Mouse (Mus musculus): ENCODE measurements at regions not wholly inside any gene's neighbourhood (a gene's known extent, or its start where the extent isn't known, plus 50 kb on each side); places are given as distances from the start of the nearest gene placed in this dataset.
"Not testable (repeated sequence)": the region's sequence is repeated elsewhere in the genome, so short reads cannot be mapped to it uniquely, and the experiment has no call there.

GRCm38 (mm10) chr13:6921691-6922356 is 273.2 kb upstream of the Pfkp start:
- Histone ChIP-seq H3K4me1 (ENCODE audit: insufficient read depth, low read length) (no peaks in the 10 kb centered on the region), H3K4me2 (replicated peaks; ENCODE audit: low read depth, low read length) (no peak overlapping the region), H3K27ac (ENCODE audit: low read length) (no peak overlapping the region), H3K36me3 (ENCODE audit: insufficient read depth, low read length) (no peaks in the 10 kb centered on the region), H3K9me3 (ENCODE audit: low read length) (no peaks in the 10 kb centered on the region), H3K9ac (replicated peaks; ENCODE audit: low read length) (no peak overlapping the region), H3K27me3 (ENCODE audit: insufficient read depth, low read length) (no peaks in the 10 kb centered on the region), H3K4me3 (ENCODE audit: low read length) (no peak overlapping the region)
- ATAC-seq (ENCODE audit: low FRiP score, low TSS enrichment): no peak
- WGBS: 48% methylated on average over 6 of the region's 6 CpGs

GRCm38 (mm10) chr13:6906000-6906399 is 257.4 kb upstream of the Pfkp start:
- Histone ChIP-seq H3K9me3 (ENCODE audit: low read length) (no peaks in the 10 kb centered on the region), H3K4me2 (replicated peaks; ENCODE audit: low read depth, low read length) (no peak overlapping the region), H3K9ac (replicated peaks; ENCODE audit: low read length) (no peak overlapping the region), H3K27ac (ENCODE audit: low read length) (no peak overlapping the region), H3K4me1 (ENCODE audit: insufficient read depth, low read length) (no peaks in the 10 kb centered on the region), H3K27me3 (ENCODE audit: insufficient read depth, low read length) (no peaks in the 10 kb centered on the region), H3K4me3 (ENCODE audit: low read length) (no peak overlapping the region), H3K36me3 (ENCODE audit: insufficient read depth, low read length) (no peaks in the 10 kb centered on the region)
- no peak for ATAC-seq (ENCODE audit: low FRiP score, low TSS enrichment)

GRCm38 (mm10) chr13:6901682-6902081 is 253.1 kb upstream of the Pfkp start:
- Histone ChIP-seq H3K4me2 (replicated peaks; ENCODE audit: low read depth, low read length) (no peak overlapping the region), H3K27ac (ENCODE audit: low read length) (no peak overlapping the region), H3K36me3 (ENCODE audit: insufficient read depth, low read length) (no peaks in the 10 kb centered on the region), H3K9ac (replicated peaks; ENCODE audit: low read length) (no peak overlapping the region), H3K4me3 (ENCODE audit: low read length) (no peak overlapping the region), H3K27me3 (ENCODE audit: insufficient read depth, low read length) (no peaks in the 10 kb centered on the region), H3K4me1 (ENCODE audit: insufficient read depth, low read length) (no peaks in the 10 kb centered on the region), H3K9me3 (ENCODE audit: low read length) (no peaks in the 10 kb centered on the region)
- whole genome bisulfite sequencing: 46% methylated on average over 2 of the region's 2 CpGs
- no peak for ATAC-seq (ENCODE audit: low FRiP score, low TSS enrichment)

DNA sequence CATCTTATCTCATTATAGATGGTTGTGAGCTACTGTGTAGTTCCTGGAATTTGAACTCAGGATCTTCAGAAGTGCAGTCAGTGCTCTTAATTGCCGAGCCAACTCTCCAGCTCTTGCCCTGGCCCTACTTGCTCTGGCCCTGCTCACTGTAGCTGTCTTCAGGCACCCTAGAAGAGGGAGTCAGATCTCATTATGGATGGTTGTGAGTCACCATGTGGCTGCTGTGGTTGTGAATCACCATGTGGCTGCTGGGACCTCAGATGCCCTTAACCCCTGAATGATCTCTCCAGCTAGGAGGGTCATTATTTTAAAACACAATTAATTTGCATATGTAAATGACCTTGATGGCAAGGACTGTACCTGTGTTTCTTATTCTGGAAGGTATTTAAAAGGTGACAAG is 249.1 kb upstream of the Pfkp start:
- no peaks in the 10 kb centered on the region for H3K36me3 ChIP-seq (ENCODE audit: insufficient read depth, low read length)
- H3K27me3 ChIP-seq (ENCODE audit: insufficient read depth, low read length): no peaks in the 10 kb centered on the region
- no peak overlapping the region for H3K4me3 ChIP-seq (ENCODE audit: low read length)
- no peaks in the 10 kb centered on the region for H3K9me3 ChIP-seq (ENCODE audit: low read length)
- H3K4me2 ChIP-seq (replicated peaks; ENCODE audit: low read depth, low read length): no peak overlapping the region
- no peak overlapping the region for H3K9ac ChIP-seq (replicated peaks; ENCODE audit: low read length)
- WGBS: 46% methylated on average over 1 of the region's 1 CpGs
- H3K4me1 ChIP-seq (ENCODE audit: insufficient read depth, low read length): no peaks in the 10 kb centered on the region
- H3K27ac ChIP-seq (ENCODE audit: low read length): no peak overlapping the region
- ATAC-seq (ENCODE audit: low FRiP score, low TSS enrichment): no peak

GRCm38 (mm10) chr13:6891458-6892076 is 243.0 kb upstream of the Pfkp start:
- ATAC-seq (ENCODE audit: low FRiP score, low TSS enrichment): peak; percentile 77; the same call in 1 of the 2 replicates

DNA sequence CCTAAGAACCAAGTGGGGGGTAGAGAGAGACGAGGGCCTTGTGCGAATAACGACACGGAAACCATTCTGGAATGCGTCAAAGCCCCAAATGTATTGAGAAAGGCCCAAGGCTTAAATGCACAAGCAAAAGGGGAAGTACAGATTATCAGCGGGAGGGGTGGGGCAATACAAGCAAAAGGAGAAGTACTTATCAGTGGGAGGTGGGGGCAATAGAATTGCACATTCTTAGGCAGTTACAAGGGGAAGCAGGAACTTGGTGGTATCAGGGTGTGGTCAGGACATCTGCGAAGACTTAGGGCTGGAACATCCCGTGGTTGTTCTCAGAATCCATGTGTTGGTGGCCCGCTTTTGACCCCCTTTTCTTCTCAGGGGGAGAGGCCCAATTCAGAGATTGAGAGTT is 240.9 kb upstream of the Pfkp start:
- H3K9ac ChIP-seq (replicated peaks; ENCODE audit: low read length); H3K27me3 ChIP-seq (ENCODE audit: insufficient read depth, low read length); H3K4me3 ChIP-seq (ENCODE audit: low read length); H3K9me3 ChIP-seq (ENCODE audit: low read length); ATAC-seq (ENCODE audit: low FRiP score, low TSS enrichment); H3K36me3 ChIP-seq (ENCODE audit: insufficient read depth, low read length); H3K4me2 ChIP-seq (replicated peaks; ENCODE audit: low read depth, low read length); H3K27ac ChIP-seq (ENCODE audit: low read length); H3K4me1 ChIP-seq (ENCODE audit: insufficient read depth, low read length): not testable (repeated sequence)
- WGBS: 93% methylated on average over 9 of the region's 9 CpGs

More at GRCm38 (mm10) chr13:6891458-6892076, 243.0 kb upstream of the Pfkp start:
- no peak overlapping the region for H3K4me2 ChIP-seq (replicated peaks; ENCODE audit: low read depth, low read length)
- H3K4me3 ChIP-seq (ENCODE audit: low read length): no peak overlapping the region
- WGBS: 15% methylated on average over 5 of the region's 5 CpGs
- H3K9me3 ChIP-seq (ENCODE audit: low read length): no peaks in the 10 kb centered on the region
- H3K4me1 ChIP-seq (ENCODE audit: insufficient read depth, low read length): no peaks in the 10 kb centered on the region
- no peak overlapping the region for H3K27ac ChIP-seq (ENCODE audit: low read length)
- no peaks in the 10 kb centered on the region for H3K27me3 ChIP-seq (ENCODE audit: insufficient read depth, low read length)
- H3K9ac ChIP-seq (replicated peaks; ENCODE audit: low read length): no peak overlapping the region
- no peaks in the 10 kb centered on the region for H3K36me3 ChIP-seq (ENCODE audit: insufficient read depth, low read length)

DNA sequence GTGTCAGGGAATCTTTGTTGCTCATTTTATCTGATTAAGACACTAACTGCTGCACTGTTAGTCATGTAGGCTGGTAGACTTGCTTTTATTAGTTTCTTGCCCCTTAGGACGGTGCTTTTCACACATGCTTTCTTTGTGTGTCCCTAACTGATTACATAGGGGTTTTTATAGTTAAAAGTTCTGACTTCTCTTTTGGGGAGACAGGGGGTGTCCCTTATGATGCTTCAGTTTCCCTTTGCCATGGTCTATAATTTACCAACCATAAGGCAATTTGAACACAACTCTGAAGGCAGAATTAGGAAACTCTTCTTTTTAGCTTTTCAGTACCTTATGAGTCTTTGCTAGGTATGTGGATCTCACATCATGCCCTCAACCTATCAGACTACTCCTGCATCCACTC is 239.8 kb upstream of the Pfkp start:
- no peaks in the 10 kb centered on the region for H3K4me1 ChIP-seq (ENCODE audit: insufficient read depth, low read length)
- no peak overlapping the region for H3K4me3 ChIP-seq (ENCODE audit: low read length)
- no peaks in the 10 kb centered on the region for H3K27me3 ChIP-seq (ENCODE audit: insufficient read depth, low read length)
- H3K36me3 ChIP-seq (ENCODE audit: insufficient read depth, low read length): no peaks in the 10 kb centered on the region
- no peak for ATAC-seq (ENCODE audit: low FRiP score, low TSS enrichment)
- WGBS: 96% methylated on average over 1 of the region's 1 CpGs
- no peak overlapping the region for H3K9ac ChIP-seq (replicated peaks; ENCODE audit: low read length)
- H3K4me2 ChIP-seq (replicated peaks; ENCODE audit: low read depth, low read length): no peak overlapping the region
- H3K9me3 ChIP-seq (ENCODE audit: low read length): no peaks in the 10 kb centered on the region
- no peak overlapping the region for H3K27ac ChIP-seq (ENCODE audit: low read length)

GRCm38 (mm10) chr13:6877018-6877901 is 228.7 kb upstream of the Pfkp start:
- ATAC-seq (ENCODE audit: low FRiP score, low TSS enrichment): no peak
- WGBS: 94% methylated on average over 5 of the region's 5 CpGs
- Histone ChIP-seq H3K27me3 (ENCODE audit: insufficient read depth, low read length) (no peaks in the 10 kb centered on the region), H3K4me3 (ENCODE audit: low read length) (no peak overlapping the region), H3K4me2 (replicated peaks; ENCODE audit: low read depth, low read length) (no peak overlapping the region), H3K9ac (replicated peaks; ENCODE audit: low read length) (no peak overlapping the region), H3K4me1 (ENCODE audit: insufficient read depth, low read length) (no peaks in the 10 kb centered on the region), H3K27ac (ENCODE audit: low read length) (no peak overlapping the region), H3K36me3 (ENCODE audit: insufficient read depth, low read length) (no peaks in the 10 kb centered on the region), H3K9me3 (ENCODE audit: low read length) (no peaks in the 10 kb centered on the region)

GRCm38 (mm10) chr13:6862186-6862585 is 213.6 kb upstream of the Pfkp start:
- no peak for ATAC-seq (ENCODE audit: low FRiP score, low TSS enrichment)
- no peak overlapping the region for H3K4me3 ChIP-seq (ENCODE audit: low read length)
- H3K27ac ChIP-seq (ENCODE audit: low read length): no peak overlapping the region
- H3K27me3 ChIP-seq (ENCODE audit: insufficient read depth, low read length): no peaks in the 10 kb centered on the region
- no peaks in the 10 kb centered on the region for H3K9me3 ChIP-seq (ENCODE audit: low read length)
- no peaks in the 10 kb centered on the region for H3K4me1 ChIP-seq (ENCODE audit: insufficient read depth, low read length)
- H3K9ac ChIP-seq (replicated peaks; ENCODE audit: low read length): no peak overlapping the region
- 66% methylated on average over 1 of the region's 1 CpGs for WGBS
- no peak overlapping the region for H3K4me2 ChIP-seq (replicated peaks; ENCODE audit: low read depth, low read length)
- H3K36me3 ChIP-seq (ENCODE audit: insufficient read depth, low read length): no peaks in the 10 kb centered on the region

GRCm38 (mm10) chr13:6859551-6859950 is 211.0 kb upstream of the Pfkp start:
- no peak for ATAC-seq (ENCODE audit: low FRiP score, low TSS enrichment)
- no peaks in the 10 kb centered on the region for H3K27me3 ChIP-seq (ENCODE audit: insufficient read depth, low read length)
- H3K4me3 ChIP-seq (ENCODE audit: low read length): no peak overlapping the region
- no peak overlapping the region for H3K27ac ChIP-seq (ENCODE audit: low read length)
- no peaks in the 10 kb centered on the region for H3K9me3 ChIP-seq (ENCODE audit: low read length)
- H3K4me2 ChIP-seq (replicated peaks; ENCODE audit: low read depth, low read length): no peak overlapping the region
- no peaks in the 10 kb centered on the region for H3K4me1 ChIP-seq (ENCODE audit: insufficient read depth, low read length)
- no peaks in the 10 kb centered on the region for H3K36me3 ChIP-seq (ENCODE audit: insufficient read depth, low read length)
- 89% methylated on average over 3 of the region's 3 CpGs for WGBS
- H3K9ac ChIP-seq (replicated peaks; ENCODE audit: low read length): no peak overlapping the region

Data from kidney, embryonic 16.5 days (tissue).